Mouse (Mus musculus): ENCODE measurements around the gene Obox6. TPM values are rescaled to one million over a fixed set of nuclear protein-coding genes. Genes with fewer than 3 reads are reported as not detected.

Obox6 gene
- polyA plus RNA-seq (2015; fragmentation: Nextera tagmentation; extraction: Ambion mirVana) = not detected in 2 replicates

- H3K36me3 ChIP-seq = no peaks in the 10 kb centered on the region
- no peak within 1 kb of the TSS for H3K9ac ChIP-seq
- 82% methylated on average over 3 of the region's 3 CpGs for WGBS
- no peak for ATAC-seq
- H3K4me1 ChIP-seq (replicated peaks) = no peaks in the 10 kb centered on the region
- no peak within 1 kb of the TSS for H3K4me2 ChIP-seq (replicated peaks)
- H3K27ac ChIP-seq = no peak within 1 kb of the TSS
- no peaks in the 10 kb centered on the region for H3K9me3 ChIP-seq
- H3K27me3 ChIP-seq (replicated peaks) = no peaks in the 10 kb centered on the region
- H3K4me3 ChIP-seq (replicated peaks) = no peak within 1 kb of the TSS
These were observed at the start of gene Obox6 for GRCm38 (mm10) chr7:15839578-15839977. Gene Obox6, minus strand, starts transcription at chr7:15839678.

DNA sequence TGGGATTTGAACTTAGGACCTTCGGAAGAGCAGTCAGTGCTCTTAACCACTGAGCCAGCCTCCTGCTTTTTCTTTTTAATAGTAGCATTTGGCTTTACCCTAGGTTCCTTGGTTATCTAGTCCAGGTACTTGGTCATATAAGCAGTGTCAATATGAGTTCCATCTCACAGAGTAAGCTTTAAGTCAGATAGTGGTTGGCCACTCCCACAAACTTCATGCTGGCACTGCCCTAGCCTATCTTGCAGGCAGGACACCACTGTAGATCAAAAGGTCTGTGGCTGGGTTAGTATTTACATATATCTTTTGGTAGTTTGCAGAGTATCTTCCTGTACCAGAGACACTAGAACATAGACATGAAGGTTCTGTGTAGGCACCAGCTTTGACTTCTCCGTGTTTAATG lies 44.6 kb upstream of the Obox6 start:
- Histone ChIP-seq H3K4me2 (replicated peaks) (no peak overlapping the region), H3K27me3 (replicated peaks) (no peaks in the 10 kb centered on the region), H3K27ac (no peak overlapping the region), H3K36me3 (no peaks in the 10 kb centered on the region), H3K9me3 (no peaks in the 10 kb centered on the region), H3K9ac (no peak overlapping the region), H3K4me3 (replicated peaks) (no peak overlapping the region), H3K4me1 (replicated peaks) (no peaks in the 10 kb centered on the region)
- ATAC-seq = no peak
- WGBS = 85% methylated on average over 2 of the region's 2 CpGs

DNA sequence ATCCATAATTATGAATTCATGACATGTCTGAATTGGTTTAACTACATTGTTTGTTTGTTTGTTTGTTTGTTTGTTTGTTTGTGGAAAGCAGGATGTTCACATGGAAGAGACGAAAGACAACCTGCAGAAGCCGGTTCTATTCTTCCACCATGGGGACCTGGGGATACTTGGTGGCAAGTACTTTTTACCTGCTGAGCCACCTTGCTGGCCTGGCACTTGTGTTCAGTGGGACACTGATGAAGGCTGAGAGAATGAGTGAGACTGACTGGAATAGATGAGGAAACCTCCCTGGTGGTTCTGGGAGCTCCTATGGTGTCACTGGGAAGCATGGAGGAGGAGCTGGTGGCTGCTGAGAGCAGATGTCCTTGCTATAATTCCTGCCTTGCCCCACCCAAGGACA lies 42.8 kb upstream of the Obox6 start, which contains the start of gene Crxos:
Crxos (plus strand) TSS at position 301 of the 400 bp plus-strand sequence.
- Histone ChIP-seq H3K9me3 (no peaks in the 10 kb centered on the region), H3K36me3 (no peaks in the 10 kb centered on the region), H3K27me3 (replicated peaks) (no peaks in the 10 kb centered on the region), H3K4me1 (replicated peaks) (no peaks in the 10 kb centered on the region), H3K4me3 (replicated peaks) (no peak within 1 kb of the TSS), H3K9ac (no peak within 1 kb of the TSS), H3K27ac (no peak within 1 kb of the TSS), H3K4me2 (replicated peaks) (no peak within 1 kb of the TSS)
- 88% methylated on average over 2 of the region's 2 CpGs for WGBS
- no peak for ATAC-seq

DNA sequence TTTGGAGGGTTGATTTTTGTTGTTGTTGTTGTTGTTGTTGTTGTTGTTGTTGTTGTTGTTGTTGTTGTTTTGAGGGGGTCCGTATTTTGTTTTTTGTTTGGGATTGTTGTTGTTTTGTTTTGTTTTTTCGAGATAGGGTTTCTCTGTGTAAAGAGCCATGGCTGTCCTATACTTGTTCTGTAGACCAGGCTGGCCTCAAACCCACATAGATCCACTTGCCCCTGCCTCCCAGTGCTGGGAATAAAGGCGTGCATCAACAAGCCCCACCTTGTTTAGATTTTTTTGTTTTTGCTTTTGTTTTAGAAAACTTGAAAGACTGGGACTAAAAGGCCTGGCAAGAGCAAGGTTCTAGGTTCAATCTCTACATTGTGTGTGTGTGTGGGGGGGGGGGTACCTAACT lies 42.4 kb upstream of the Obox6 start:
- Histone ChIP-seq H3K27ac (no peak overlapping the region), H3K9ac (no peak overlapping the region), H3K4me3 (replicated peaks) (no peak overlapping the region), H3K4me1 (replicated peaks) (no peaks in the 10 kb centered on the region), H3K36me3 (no peaks in the 10 kb centered on the region), H3K4me2 (replicated peaks) (no peak overlapping the region), H3K27me3 (replicated peaks) (no peaks in the 10 kb centered on the region), H3K9me3 (no peaks in the 10 kb centered on the region)
- 74% methylated on average over 3 of the region's 3 CpGs for WGBS
- no peak for ATAC-seq

GRCm38 (mm10) chr7:15881388-15881787 lies 41.9 kb upstream of the Obox6 start:
- H3K27ac ChIP-seq = no peak overlapping the region
- no peaks in the 10 kb centered on the region for H3K36me3 ChIP-seq
- no peaks in the 10 kb centered on the region for H3K27me3 ChIP-seq (replicated peaks)
- 29% methylated on average over 7 of the region's 7 CpGs for WGBS
- H3K4me1 ChIP-seq (replicated peaks) = no peaks in the 10 kb centered on the region
- no peak overlapping the region for H3K4me3 ChIP-seq (replicated peaks)
- no peaks in the 10 kb centered on the region for H3K9me3 ChIP-seq
- ATAC-seq = no peak
- H3K9ac ChIP-seq = no peak overlapping the region
- no peak overlapping the region for H3K4me2 ChIP-seq (replicated peaks)

DNA sequence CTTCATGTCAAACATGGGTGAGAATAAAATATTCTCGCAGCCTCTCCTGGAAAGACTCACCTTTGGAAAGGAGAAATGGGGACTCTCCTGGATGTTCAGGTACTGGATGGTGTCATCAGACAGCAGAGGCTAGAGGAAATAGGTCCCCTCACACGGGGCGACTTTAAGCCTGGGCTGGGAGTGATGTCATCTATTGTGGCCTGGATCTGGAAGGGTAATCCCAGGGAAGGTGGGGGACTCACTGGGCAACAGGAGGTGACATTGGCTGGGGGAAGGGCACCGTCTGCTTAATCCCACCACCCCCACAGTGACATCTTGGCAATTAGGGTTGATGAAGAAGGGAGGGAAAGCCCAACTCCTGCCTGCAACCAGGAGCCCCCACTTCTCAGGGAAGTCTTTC lies 40.3 kb upstream of the Obox6 start, which contains the start of gene Crx:
Crx (minus strand) TSS at position 213 of the 400 bp plus-strand sequence.
- Histone ChIP-seq H3K4me2 (replicated peaks) (no peak within 1 kb of the TSS), H3K27ac (no peak within 1 kb of the TSS), H3K9me3 (no peaks in the 10 kb centered on the region), H3K36me3 (no peaks in the 10 kb centered on the region), H3K4me3 (replicated peaks) (no peak within 1 kb of the TSS), H3K4me1 (replicated peaks) (no peaks in the 10 kb centered on the region), H3K27me3 (replicated peaks) (no peaks in the 10 kb centered on the region), H3K9ac (no peak within 1 kb of the TSS)
- no peak for ATAC-seq
- 39% methylated on average over 4 of the region's 4 CpGs for WGBS

- Histone ChIP-seq H3K4me2 (replicated peaks) (no peak overlapping the region), H3K36me3 (no peaks in the 10 kb centered on the region), H3K9ac (no peak overlapping the region), H3K27ac (no peak overlapping the region), H3K4me3 (replicated peaks) (no peak overlapping the region), H3K9me3 (no peaks in the 10 kb centered on the region), H3K27me3 (replicated peaks) (no peaks in the 10 kb centered on the region), H3K4me1 (replicated peaks) (no peaks in the 10 kb centered on the region)
- no peak for ATAC-seq
- 72% methylated on average over 4 of the region's 4 CpGs for WGBS
These were observed 24.6 kb upstream of the Obox6 start for GRCm38 (mm10) chr7:15864104-15864503.

DNA sequence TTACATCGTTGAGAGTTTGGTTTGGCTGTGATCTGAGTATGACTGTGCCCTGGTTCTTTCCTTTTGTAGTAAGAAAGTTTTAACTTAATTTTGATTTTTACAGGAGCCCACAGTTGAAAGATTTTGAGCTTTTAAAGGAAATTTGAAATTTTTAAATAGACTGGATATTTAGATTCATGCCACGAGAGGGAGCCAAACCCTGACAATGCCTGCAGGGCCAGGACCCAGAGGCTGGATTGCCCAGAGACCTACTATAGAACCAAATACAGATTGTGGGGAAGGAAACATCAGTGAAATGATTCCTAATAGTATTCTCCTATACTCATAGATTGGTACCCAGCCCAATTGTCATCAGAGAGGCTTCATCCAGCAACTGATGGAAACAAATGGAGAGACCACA lies 20.2 kb upstream of the Obox6 start:
- Histone ChIP-seq H3K27me3 (replicated peaks) (no peaks in the 10 kb centered on the region), H3K4me3 (replicated peaks) (no peak overlapping the region), H3K36me3 (no peaks in the 10 kb centered on the region), H3K27ac (no peak overlapping the region), H3K9ac (no peak overlapping the region), H3K4me2 (replicated peaks) (no peak overlapping the region), H3K9me3 (no peaks in the 10 kb centered on the region), H3K4me1 (replicated peaks) (no peaks in the 10 kb centered on the region)
- ATAC-seq = no peak
- WGBS = 39% methylated on average over 2 of the region's 2 CpGs

Other genes starting within 250 kb of the Obox6 start
- not detected in 2 replicates for gene Obox3, start 199.8 kb downstream of the Obox6 start, polyA plus RNA-seq (2015; fragmentation: Nextera tagmentation; extraction: Ambion mirVana)
- gene Obox5, start 89.5 kb downstream of the Obox6 start, polyA plus RNA-seq (2015; fragmentation: Nextera tagmentation; extraction: Ambion mirVana) = not detected in 2 replicates
- gene Crx, start 40.3 kb upstream of the Obox6 start, polyA plus RNA-seq (2015; fragmentation: Nextera tagmentation; extraction: Ambion mirVana) = not detected in 2 replicates
- not detected in 2 replicates for gene Crxos, start 42.9 kb upstream of the Obox6 start, polyA plus RNA-seq (2015; fragmentation: Nextera tagmentation; extraction: Ambion mirVana)
- 645 and 657 TPM in 2 replicates for gene Selenow, start 82.7 kb upstream of the Obox6 start, polyA plus RNA-seq (2015; fragmentation: Nextera tagmentation; extraction: Ambion mirVana)
- gene Nop53, start 106.4 kb upstream of the Obox6 start, polyA plus RNA-seq (2015; fragmentation: Nextera tagmentation; extraction: Ambion mirVana) = 161 and 174 TPM in 2 replicates
- 42.3 and 50.9 TPM in 2 replicates for gene Ehd2, start 127.9 kb upstream of the Obox6 start, polyA plus RNA-seq (2015; fragmentation: Nextera tagmentation; extraction: Ambion mirVana)
- 4.9 and 5.4 TPM in 2 replicates for gene Bicra, start 208.2 kb upstream of the Obox6 start, polyA plus RNA-seq (2015; fragmentation: Nextera tagmentation; extraction: Ambion mirVana)
- 0.03 and 0.06 TPM in 2 replicates for gene Zfp541, start 222.1 kb upstream of the Obox6 start, polyA plus RNA-seq (2015; fragmentation: Nextera tagmentation; extraction: Ambion mirVana)